Mouse (Mus musculus) layer of hippocampus, postnatal 10 days (tissue): Measurements from ENCODE around the gene Dtd1. TPM values are rescaled to one million over a fixed set of nuclear protein-coding genes. Genes with fewer than 3 reads are reported as not detected.

Experiments
- DNase-seq, 2 experiments: peaks; one replicate each; pipeline ENCODE4 v3.0.0; 2021; ENCODE audit warnings: low spot score in 2 of 2
- total RNA-seq, 2 experiments: library from RNA; stranded (reverse); gene quantifications; 2 replicates each; pipeline ENCODE4 v1.2.3; 2021

Dtd1 gene
- total RNA-seq, 2 experiments from 2014 or later = 52.2 TPM

GRCm38 (mm10) chr2:144709704-144710103 is 110.0 kb downstream of the Dtd1 start:
- no peak for DNase-seq

- DNase-seq = no peak
These were observed 114.9 kb downstream of the Dtd1 start for GRCm38 (mm10) chr2:144714596-144714995.

- DNase-seq = no peak
These were observed 115.6 kb downstream of the Dtd1 start for GRCm38 (mm10) chr2:144715211-144715768.

- no peak for DNase-seq
These were observed 116.6 kb downstream of the Dtd1 start for GRCm38 (mm10) chr2:144716248-144716647.

GRCm38 (mm10) chr2:144718273-144718672 is 118.6 kb downstream of the Dtd1 start:
- DNase-seq = no peak

- DNase-seq = no peak
These were observed 119.6 kb downstream of the Dtd1 start for GRCm38 (mm10) chr2:144719294-144719693.

GRCm38 (mm10) chr2:144719718-144720117 is 120.0 kb downstream of the Dtd1 start:
- DNase-seq = no peak

GRCm38 (mm10) chr2:144720407-144720959 is 120.8 kb downstream of the Dtd1 start:
- DNase-seq = no peak

GRCm38 (mm10) chr2:144724679-144725078 is 125.0 kb downstream of the Dtd1 start:
- no peak for DNase-seq

- DNase-seq = no peak
These were observed 127.4 kb downstream of the Dtd1 start for GRCm38 (mm10) chr2:144727136-144727535.

GRCm38 (mm10) chr2:144729776-144730175 is 130.1 kb downstream of the Dtd1 start:
- DNase-seq = no peak

GRCm38 (mm10) chr2:144738161-144738560 is 138.5 kb downstream of the Dtd1 start:
- DNase-seq = no peak

- DNase-seq = no peak
These were observed 138.9 kb downstream of the Dtd1 start for GRCm38 (mm10) chr2:144738576-144738975.

GRCm38 (mm10) chr2:144740577-144740997 is 140.9 kb downstream of the Dtd1 start:
- DNase-seq = no peak

- DNase-seq = no peak
These were observed 142.3 kb downstream of the Dtd1 start for GRCm38 (mm10) chr2:144741973-144742372.

GRCm38 (mm10) chr2:144743316-144743715 is 143.6 kb downstream of the Dtd1 start:
- DNase-seq = no peak

- no peak for DNase-seq
These were observed 145.6 kb downstream of the Dtd1 start for GRCm38 (mm10) chr2:144745266-144745665.

GRCm38 (mm10) chr2:144746046-144746783 is 146.5 kb downstream of the Dtd1 start:
- no peak for DNase-seq

GRCm38 (mm10) chr2:144753604-144754003 is 153.9 kb downstream of the Dtd1 start:
- DNase-seq = no peak

- no peak for DNase-seq
These were observed 155.3 kb downstream of the Dtd1 start for GRCm38 (mm10) chr2:144755016-144755415.

GRCm38 (mm10) chr2:144760666-144761065 is 161.0 kb downstream of the Dtd1 start:
- DNase-seq = no peak

GRCm38 (mm10) chr2:144763706-144764105 is 164.0 kb downstream of the Dtd1 start:
- no peak for DNase-seq
